Mouse (Mus musculus) cerebellum, adult 2 months (tissue): ENCODE results near the gene Rdh9. TPM values are rescaled to one million over a fixed set of nuclear protein-coding genes. Genes with fewer than 3 reads are reported as not detected.
"Not testable (repeated sequence)": the region's sequence is repeated elsewhere in the genome, so short reads cannot be mapped to it uniquely, and the experiment has no call there.

Experiments
- DNase-seq, 2 experiments: peaks; one replicate each; pipeline ENCODE4 v3.0.0; 2021
- H3K27ac ChIP-seq: fragments of 200-500 bp; 2 replicates; pipeline ENCODE4 v1.5.1; 2012; ENCODE audit warnings: low read length, control low read depth, inconsistent platforms; ENCODE audit not compliant: insufficient read depth
- H3K27me3 ChIP-seq: fragments of 200-500 bp; 2 replicates; pipeline ENCODE4 v1.6.1; 2012; ENCODE audit warnings: inconsistent platforms, mild to moderate bottlenecking, low read length, moderate library complexity; ENCODE audit not compliant: control insufficient read depth, insufficient read depth
- H3K4me1 ChIP-seq: fragments of 200-500 bp; 2 replicates; pipeline ENCODE4 v1.6.1; 2011; ENCODE audit warnings: low read length; ENCODE audit not compliant: control insufficient read depth, insufficient read depth
- H3K4me3 ChIP-seq: fragments of 200-500 bp; replicated peaks from 2 replicates; pipeline ENCODE3; 2011; ENCODE audit warnings: mild to moderate bottlenecking, low read depth, low read length, control low read depth; ENCODE audit not compliant: insufficient read depth
- CTCF ChIP-seq: fragments of 200-500 bp; IDR thresholded peaks from 2 replicates; pipeline ENCODE4 v1.5.1; 2011; ENCODE audit warnings: low read depth, mild to moderate bottlenecking, control low read depth, low read length, moderate library complexity, borderline replicate concordance; ENCODE audit not compliant: insufficient read depth
- POLR2A ChIP-seq: fragments of 200-500 bp; IDR thresholded peaks from 2 replicates; pipeline ENCODE4 v1.6.1; 2011; ENCODE audit warnings: low read length, control low read depth, borderline replicate concordance; ENCODE audit not compliant: insufficient read depth
- WGBS: fragments of 180-500 bp; shearing (Covaris S2); methylation state at CpG from one replicate; pipeline ENCODE4 v1.1.7; 2018; 5-methylcytosine and 5-hydroxymethylcytosine counted together
- polyA plus RNA-seq: library from polyadenylated mRNA; depleted of rRNA; stranded (reverse); fragments of >200 nt; gene quantifications from 2 replicates; pipeline ENCODE4 v1.2.3, GENCODE M21; 2012

The Rdh9 gene
- polyA plus RNA-seq, 1 experiment: 0.88 TPM

DNA sequence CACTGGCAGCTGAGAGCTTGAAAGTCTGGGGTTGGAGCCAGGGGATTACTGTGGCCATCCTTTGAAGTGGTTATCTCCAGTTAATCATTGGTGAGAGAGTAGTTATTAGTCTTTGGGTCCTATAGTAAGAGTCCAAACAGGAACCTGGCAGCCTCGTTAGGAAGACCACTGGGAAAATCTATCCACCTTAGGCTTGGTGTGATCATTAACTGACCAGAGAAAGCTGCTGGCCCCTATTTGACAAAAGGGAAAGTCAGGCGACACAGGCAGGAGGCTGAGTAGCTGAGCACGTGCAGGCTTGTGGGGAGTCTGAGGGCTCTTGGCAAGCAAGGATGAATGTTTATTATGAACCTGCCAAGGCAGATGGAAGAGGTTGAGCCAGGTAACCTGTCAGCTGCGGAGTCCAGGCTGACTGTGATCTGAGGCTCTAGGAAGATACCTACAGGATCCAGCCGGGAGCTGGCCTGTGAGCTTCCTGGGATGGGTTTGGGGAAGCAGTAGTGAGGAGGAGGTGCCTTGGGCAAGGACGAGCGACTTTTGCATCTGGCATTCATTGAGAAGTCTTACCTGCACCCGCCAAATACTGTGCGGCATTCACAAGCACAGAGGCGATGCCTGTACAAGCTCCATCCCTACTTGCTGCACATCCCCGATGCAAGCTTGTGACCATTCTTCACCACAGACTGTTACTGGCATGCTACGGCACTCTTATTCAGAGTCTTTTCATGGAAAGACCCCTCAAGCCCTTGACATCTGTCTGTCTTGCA, 12.1 kb upstream of the Rdh9 start:
- 15% methylated on average over 12 of the region's 12 CpGs for WGBS
- no peaks in the 10 kb centered on the region for H3K27me3 ChIP-seq
- peak in 1 of 2 experiments; percentile 59 for DNase-seq

DNA sequence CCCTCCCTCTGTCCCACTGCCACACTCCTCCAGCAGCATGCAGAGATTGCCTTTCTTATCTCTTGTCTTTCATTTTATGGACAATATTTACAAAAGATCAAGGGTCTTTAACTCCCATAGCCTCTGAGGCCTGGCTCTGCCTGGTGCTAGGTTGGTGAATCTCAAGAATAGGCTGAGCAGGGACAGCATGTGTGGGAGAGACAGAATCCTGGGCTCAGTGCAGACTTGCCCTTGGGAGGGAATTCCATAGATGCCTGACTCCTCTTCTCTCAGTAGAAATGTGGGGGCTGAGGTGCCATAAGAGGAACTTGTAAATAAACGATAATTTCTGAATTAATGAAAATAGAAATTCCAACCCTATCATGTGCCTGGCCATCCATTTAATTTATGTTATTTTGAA, 9.6 kb upstream of the Rdh9 start:
- no peak overlapping the region for H3K27ac ChIP-seq
- peaks cover 9% of the 10 kb centered on the region for H3K4me1 ChIP-seq
- TF ChIP-seq POLR2A (no peak), CTCF (no peak)
- H3K27me3 ChIP-seq: no peaks in the 10 kb centered on the region
- H3K4me3 ChIP-seq: no peak overlapping the region
- 90% methylated on average over 1 of the region's 1 CpGs for WGBS
- DNase-seq: no peak

More for the DNA sequence above, 12.1 kb upstream of the Rdh9 start:
- Histone ChIP-seq H3K4me3 (no peak overlapping the region), H3K27ac (no peak overlapping the region), H3K4me1 (peaks cover 9% of the 10 kb centered on the region)
- TF ChIP-seq CTCF (no peak), POLR2A (no peak)

DNA sequence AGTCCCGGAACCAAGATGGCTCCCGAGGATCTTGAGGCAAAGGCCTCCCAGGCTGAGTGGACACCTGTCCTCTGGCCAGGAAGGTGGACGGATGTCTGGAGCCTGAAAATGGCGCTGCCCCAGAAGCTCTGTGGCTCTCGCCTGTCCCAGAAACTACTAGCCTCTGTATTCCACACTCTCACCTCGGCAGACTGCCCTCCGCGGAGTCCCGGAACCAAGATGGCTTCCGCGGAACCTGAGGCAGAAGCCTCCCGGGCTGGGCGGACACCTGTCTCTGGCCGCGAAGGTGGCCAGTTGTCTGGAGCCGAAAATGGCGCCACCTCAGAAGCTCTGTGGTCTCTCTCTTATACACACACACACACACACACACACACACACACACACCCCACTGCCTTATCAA, 6.1 kb downstream of the Rdh9 start:
- not testable (repeated sequence) for H3K27ac ChIP-seq, H3K27me3 ChIP-seq, H3K4me1 ChIP-seq, DNase-seq, H3K4me3 ChIP-seq
- WGBS: 94% methylated on average over 17 of the region's 17 CpGs

GRCm38 (mm10) chr10:127785411-127785810, 9.2 kb downstream of the Rdh9 start:
- DNase-seq, H3K4me1 ChIP-seq, H3K27ac ChIP-seq, H3K4me3 ChIP-seq, H3K27me3 ChIP-seq: not testable (repeated sequence)
- WGBS: 90% methylated on average over 1 of the region's 1 CpGs

DNA sequence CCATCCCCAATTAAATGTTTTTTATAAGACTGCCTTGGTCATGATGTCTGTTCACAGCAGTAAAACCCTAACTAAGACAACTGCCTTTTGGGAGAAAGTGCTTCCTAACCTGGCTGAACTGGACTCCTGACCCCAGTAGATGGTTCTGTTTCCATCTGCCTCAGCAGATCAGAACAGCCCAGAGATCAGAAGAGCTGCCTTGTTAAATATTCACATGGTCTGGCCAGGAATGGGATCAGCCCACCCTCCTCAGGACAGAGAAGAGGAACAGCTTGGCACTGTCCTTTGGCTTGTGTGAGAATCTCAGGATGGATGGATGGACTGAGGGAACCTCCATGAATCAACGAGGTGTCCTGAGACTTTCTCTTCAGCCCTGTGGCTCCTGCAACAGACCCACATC, 23.1 kb downstream of the Rdh9 start:
- TF ChIP-seq CTCF (no peak), POLR2A (no peak)
- Histone ChIP-seq H3K27me3 (no peaks in the 10 kb centered on the region), H3K4me3 (no peak overlapping the region), H3K27ac (no peak overlapping the region), H3K4me1 (no peaks in the 10 kb centered on the region)
- DNase-seq: no peak
- 31% methylated on average over 1 of the region's 1 CpGs for WGBS

DNA sequence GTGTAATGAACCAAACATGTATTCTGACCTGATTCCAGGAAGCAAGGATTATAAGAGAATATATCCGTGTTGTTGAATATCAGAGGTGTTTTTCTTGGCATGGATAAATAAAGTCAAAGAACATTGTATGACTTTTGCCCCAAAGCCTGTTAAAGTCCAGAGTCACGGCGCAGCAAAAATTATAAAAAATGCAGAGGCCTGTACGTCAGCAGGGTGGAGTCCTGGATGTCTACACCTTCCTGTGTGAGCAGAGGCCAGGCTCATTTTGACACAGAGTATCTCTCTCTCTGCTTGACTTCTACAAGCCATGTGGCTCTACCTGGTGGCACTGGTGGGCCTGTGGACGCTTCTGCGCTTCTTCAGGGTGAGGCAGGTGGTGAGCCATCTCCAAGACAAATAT, 24.7 kb downstream of the Rdh9 start, which contains the start of gene Rdh16:
Gene Rdh16, plus strand, starts transcription at position 262 of the 400 bp plus-strand sequence.
- Histone ChIP-seq H3K4me1 (no peaks in the 10 kb centered on the region), H3K27me3 (no peaks in the 10 kb centered on the region), H3K27ac (no peak within 1 kb of the TSS), H3K4me3 (no peak within 1 kb of the TSS)
- no peak for TF ChIP-seq CTCF
- TF ChIP-seq POLR2A: no peak
- DNase-seq: no peak
- 59% methylated on average over 6 of the region's 6 CpGs for WGBS

- 82% methylated on average over 2 of the region's 2 CpGs for WGBS
- no peak for DNase-seq
- no peaks in the 10 kb centered on the region for H3K27me3 ChIP-seq
- H3K4me1 ChIP-seq: no peaks in the 10 kb centered on the region
- H3K27ac ChIP-seq: no peak overlapping the region
- H3K4me3 ChIP-seq: no peak overlapping the region
- TF ChIP-seq POLR2A: no peak
- no peak for TF ChIP-seq CTCF
Observed at GRCm38 (mm10) chr10:127801612-127802011, 25.4 kb downstream of the Rdh9 start.

GRCm38 (mm10) chr10:127802236-127802635, 26.1 kb downstream of the Rdh9 start:
- Histone ChIP-seq H3K27ac (no peak overlapping the region), H3K4me1 (no peaks in the 10 kb centered on the region), H3K4me3 (no peak overlapping the region), H3K27me3 (no peaks in the 10 kb centered on the region)
- TF ChIP-seq CTCF: no peak
- no peak for TF ChIP-seq POLR2A
- no peak for DNase-seq
- 72% methylated on average over 5 of the region's 5 CpGs for WGBS

DNA sequence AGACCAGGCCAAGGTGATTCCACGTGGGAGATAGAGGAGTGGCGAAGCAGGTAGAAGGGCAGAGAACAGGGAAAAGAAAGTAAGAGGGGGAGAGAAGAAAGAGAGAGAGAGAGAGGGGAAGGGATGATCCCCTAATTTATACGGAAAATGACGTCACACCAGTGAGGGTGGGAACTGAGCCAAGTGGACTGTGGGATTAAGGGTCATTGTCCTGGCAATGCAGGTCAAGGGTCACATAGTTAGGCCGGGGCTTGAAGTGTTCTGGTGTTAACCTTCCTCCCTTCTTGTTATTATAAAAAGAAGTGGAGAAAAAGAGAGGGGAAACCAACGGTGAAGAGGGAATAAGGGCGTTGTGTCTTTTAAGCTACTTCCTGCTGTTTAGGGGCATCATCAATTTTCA, 28.2 kb downstream of the Rdh9 start:
- no peak for DNase-seq
- Histone ChIP-seq H3K4me1 (no peaks in the 10 kb centered on the region), H3K27me3 (no peaks in the 10 kb centered on the region), H3K4me3 (no peak overlapping the region), H3K27ac (no peak overlapping the region)
- 45% methylated on average over 7 of the region's 7 CpGs for WGBS
- TF ChIP-seq POLR2A (no peak), CTCF (no peak)
